Mouse (Mus musculus) left cerebral cortex, postnatal 14 days (tissue): ENCODE measurements at regions not wholly inside any gene's neighbourhood (a gene's known extent, or its start where the extent isn't known, plus 50 kb on each side); places are given as distances from the start of the nearest gene placed in this dataset.
A peak's percentile ranks its signal among the peaks of the same experiment; 100 is the strongest.

Experiments used
- DNase-seq, 2 experiments: peaks; one replicate each; pipeline ENCODE4 v3.0.0; 2021 to 2022; ENCODE audit warnings: low spot score in 2 of 2, mixed read lengths in 1 of 2
- intact Hi-C: fragments of 180-260 bp; cut with DNase I; formaldehyde crosslinking; loops from one replicate; pipeline ENCODE4 v1.15.1; 2025

DNA sequence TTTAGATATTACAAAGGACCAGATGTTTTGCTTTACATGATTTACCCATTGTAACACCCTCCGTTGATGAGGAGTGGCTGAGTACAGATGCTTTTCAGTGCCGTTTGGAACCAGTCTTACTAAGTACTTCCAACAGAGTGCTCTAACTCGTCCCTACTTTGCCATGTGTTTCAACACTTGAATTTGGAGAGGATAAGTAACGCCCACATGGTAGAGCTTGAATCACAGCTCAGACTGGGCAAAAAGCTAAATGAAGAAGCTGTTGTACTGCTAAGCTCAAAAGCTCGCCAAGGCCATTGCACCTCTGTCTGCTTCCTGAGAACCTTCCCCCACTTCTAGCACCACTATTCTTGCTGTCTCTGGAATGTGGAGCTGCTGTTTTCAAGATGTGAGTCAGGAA is 471.1 kb downstream of the Nfib start:
- intact Hi-C loops = no loop called here
- DNase-seq = peak; percentile 19 to 34

DNA sequence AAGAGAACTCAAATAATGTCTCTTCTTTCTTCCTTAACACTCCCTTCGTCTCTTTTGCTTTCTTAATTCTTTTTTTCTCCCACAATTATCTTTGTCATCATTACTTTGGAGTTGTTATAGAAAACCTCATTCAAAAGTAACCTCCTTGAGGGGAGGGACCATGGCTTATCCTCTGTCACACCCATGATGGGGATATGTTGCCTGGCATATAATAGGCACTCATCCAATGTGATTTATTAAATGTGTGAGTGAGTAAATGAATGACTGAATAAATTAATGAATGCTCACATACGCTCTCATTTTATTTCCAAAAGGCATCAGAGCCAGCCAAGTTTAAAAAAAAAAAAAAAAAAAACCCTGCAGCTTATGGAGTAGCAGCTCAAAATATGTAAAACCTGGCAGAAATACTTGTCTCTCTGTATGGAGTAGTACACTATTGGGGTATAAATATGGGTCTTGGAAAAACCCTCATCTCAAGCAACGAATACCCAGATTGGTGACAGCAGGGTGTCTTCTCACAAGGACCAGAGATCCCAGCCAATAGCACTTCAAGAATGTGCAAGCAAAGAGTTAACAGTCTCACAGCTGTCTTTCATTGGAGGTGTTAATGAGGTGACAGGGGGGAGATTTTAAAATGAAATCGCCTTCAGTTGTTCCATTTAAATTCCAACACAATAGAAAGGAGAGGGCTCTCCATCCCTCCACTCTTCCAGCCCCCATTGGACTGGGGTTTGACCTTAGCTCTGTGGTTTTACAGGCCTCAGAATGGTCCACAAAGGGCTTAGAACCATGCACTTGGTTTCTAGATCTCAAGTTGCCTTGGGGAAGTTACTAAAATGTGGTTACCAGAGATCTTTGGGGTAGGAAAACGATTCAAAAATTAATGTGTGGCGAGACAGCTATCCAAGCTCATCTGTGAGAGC is 479.1 kb downstream of the Nfib start:
- DNase-seq = no peak
- intact Hi-C loops = no loop called here

- intact Hi-C loops = no loop called here
These were observed 484.8 kb downstream of the Nfib start for GRCm38 (mm10) chr4:82220724-82221123.

DNA sequence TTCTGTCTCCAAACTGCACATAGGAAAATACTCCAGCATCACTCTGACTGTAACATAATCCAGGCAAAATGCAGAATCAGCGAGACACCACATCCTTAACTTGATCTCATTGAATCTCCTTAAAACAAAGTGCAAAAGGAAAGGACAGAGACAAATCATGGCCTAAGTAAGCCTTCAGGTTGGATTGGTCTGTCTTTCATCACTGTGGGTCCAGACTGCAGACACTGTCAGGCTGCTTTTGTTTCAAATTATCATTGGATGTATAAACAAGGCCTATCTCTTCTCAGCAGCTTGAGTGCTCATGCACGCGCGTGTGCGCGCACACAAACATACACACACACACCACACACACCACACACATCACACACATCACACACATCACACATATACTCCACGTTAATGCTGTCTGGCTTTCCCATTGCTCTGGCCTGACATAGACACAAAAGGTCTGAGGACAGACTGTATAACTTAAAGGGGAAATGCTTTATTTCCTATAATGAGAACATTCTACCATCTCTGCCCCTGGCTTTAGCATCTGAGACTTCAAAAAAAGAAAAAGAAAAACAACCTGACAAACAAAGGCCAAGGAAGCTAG is 485.3 kb downstream of the Nfib start:
- no peak for DNase-seq
- intact Hi-C loops = no loop called here

More at GRCm38 (mm10) chr4:82220724-82221123, 484.8 kb downstream of the Nfib start:
- no peak for DNase-seq

DNA sequence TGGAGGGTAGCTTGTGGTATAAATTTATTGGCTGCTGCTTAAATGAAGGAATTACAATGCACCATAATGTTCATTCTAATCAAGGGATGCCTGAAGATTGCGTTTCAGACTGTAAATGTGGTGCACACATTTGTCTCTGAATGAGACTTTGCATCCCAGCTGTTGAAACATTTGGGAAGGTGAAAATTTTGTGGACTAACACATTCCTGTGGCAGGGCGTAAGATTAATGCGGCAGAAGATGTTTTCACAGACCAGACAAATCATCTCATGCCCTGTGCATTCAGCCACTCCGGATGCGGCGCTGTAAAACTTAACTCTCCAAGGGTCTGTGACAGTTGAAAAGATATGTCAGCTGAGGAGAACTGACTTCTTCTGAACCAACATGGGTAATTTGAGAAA is 486.9 kb downstream of the Nfib start:
- intact Hi-C loops = no loop called here
- DNase-seq = no peak

- DNase-seq = no peak
- intact Hi-C loops = no loop called here
These were observed 498.5 kb downstream of the Nfib start for GRCm38 (mm10) chr4:82207031-82207430.

DNA sequence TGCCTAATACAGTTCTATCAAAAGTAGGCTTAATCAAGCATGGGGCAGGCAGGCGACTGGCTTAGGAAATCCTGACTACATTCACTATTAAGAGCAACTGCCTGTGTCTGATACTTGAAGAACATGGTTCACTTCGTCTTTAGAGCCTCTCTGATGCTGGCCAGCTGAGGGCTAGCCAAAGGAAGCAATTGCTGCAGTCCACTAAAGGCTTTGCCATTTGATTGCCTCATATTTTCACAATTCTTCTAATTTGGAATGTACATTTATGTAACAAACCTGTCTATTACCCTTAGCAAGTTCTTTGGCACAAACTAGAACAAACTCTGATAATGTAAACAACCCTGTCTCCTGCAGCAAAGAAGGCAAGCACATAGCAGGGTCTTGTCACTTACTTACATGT is 505.2 kb downstream of the Nfib start:
- intact Hi-C loops = no loop called here
- DNase-seq = no peak

DNA sequence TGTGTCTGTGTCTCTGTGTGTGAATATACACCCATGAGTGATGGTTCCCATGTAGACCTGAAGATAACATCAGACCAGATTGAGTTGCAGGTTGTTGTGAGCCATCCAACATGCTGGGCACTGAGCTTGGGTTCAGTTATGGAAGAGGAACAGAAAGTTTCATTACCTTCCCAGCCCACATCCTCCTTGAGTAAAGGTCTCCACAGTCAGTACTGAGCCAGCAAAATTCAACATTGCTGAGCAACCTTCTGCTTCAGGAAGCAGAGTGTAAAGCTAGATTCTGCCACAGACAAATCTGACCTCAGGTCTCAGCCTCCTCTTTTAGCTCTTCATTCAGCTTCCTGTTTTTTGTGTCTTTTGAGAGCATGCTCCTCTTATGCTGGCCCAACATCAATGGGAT is 506.4 kb downstream of the Nfib start:
- no peak for DNase-seq
- intact Hi-C loops = no loop called here

DNA sequence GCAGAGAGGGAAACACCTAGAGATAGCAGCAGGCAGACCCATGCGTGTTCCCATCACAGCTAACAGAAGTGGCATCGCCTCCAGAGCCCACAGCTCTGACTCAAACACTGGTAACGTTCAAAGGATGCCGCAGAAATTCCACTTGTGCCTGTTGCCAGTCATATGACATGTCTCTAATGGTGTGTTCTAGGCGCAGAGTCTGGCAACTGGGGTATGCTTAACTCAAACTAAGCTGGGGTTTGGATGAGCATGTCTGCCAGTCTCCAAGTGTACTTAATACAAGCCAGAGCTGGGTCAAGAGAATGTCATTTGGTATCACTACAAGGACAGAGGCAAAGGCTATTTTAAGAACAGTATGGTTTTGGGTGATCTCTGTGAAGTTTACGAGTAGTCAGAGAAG is 507.9 kb downstream of the Nfib start:
- DNase-seq = peak in 1 of 2 experiments; percentile 6
- intact Hi-C loops = no loop called here

DNA sequence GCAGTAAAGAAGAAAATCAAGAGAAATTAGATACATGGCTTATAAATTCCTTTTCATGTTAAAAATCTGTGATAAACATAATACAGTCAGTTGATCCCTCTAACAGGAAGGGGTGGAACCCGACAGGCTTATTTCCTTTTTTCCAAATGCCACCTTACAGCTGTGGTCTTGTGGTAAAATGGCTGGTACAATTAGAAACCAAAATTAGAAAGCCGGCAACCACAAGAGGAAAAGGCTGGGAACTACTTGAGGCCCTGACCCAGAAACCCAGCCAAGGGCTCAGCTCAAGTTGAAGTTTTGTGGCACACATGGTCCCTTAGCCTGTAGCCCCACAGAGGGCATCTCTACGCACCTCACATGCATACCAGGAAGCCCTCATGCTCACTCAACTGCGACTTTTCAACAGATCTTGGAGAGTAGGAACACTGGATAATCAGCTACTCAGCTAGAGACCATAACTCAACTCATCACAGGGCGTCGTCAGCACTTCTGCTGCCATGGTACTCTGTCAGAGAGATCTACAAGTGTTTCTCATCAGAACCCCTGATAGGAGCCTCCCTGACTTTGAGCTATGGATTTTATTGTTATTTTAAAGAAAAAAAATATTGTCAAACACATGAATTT is 509.4 kb downstream of the Nfib start:
- intact Hi-C loops = no loop called here
- no peak for DNase-seq

DNA sequence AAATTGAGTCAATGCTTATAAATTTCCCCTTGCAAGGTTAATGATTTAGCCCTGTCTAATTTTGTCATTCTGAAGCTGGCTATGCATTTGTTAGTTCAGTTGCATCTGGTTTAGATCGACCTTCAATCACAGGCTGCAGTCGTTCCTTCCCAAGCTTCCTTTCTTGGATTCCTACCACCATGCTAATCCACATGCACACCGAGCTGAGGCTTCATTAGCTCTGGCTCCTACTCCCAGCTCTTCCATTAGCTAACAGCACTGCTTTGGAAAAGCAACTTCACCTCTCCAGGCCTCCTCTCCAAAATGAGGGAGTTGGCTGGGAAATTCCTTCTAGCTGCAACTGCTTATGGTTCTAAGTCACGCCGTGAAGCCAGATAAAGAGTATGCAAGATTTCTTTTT is 511.6 kb downstream of the Nfib start:
- intact Hi-C loops = no loop called here
- DNase-seq = no peak

DNA sequence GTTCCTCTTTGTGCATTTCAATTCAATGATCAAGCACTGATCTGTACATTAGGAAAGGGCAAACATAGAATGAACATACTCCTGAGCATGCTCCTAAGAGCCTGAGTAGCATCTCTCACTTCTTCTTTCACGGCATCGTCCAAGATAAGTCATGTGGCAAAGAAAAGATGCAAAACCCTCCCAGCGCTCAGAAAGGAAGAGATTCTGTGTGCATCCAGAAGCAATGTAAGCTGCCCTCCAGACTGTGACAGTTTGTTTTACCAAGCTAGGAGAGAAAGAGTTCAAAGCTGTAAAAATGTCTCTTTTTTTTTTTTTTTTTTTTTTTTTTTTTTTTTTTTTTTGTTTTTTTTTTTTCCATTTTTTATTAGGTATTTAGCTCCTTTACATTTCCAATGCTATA is 518.7 kb downstream of the Nfib start:
- no peak for DNase-seq
- intact Hi-C loops = no loop called here

GRCm38 (mm10) chr4:82183974-82184373 is 521.6 kb downstream of the Nfib start:
- DNase-seq = no peak
- intact Hi-C loops = no loop called here

- no peak for DNase-seq
- intact Hi-C loops = no loop called here
These were observed 527.4 kb downstream of the Nfib start for GRCm38 (mm10) chr4:82178112-82178511.

GRCm38 (mm10) chr4:82176723-82177122 is 528.8 kb downstream of the Nfib start:
- intact Hi-C loops = no loop called here
- no peak for DNase-seq

DNA sequence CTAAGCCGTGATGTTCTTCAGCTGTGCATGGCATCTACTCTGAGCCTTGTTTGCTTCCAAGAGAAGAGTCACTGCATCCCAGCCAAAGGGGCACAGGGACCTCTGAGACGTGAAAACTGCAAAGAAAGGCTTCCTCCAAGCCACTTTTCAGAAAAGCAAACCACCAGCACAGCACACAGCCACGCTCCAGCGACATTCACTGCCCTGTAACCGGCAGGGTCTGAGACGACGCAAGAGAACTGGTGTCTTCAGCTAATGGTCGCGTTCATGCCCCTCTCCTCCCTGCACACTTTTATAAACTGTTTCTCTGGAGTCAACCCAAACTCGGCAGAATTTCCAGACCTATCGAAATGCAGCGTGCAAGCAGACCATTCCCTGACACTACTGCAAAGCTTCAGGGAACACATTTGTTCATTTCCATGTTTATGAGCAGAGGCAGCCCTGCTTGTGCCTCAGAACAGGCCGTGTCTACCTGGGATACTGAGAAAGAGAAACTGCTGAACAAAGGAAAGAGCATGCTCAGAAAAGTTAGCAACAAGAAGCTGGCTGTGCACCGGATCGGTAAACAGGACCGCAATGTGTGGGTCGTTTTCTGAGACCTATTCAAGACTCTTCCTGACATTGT is 532.0 kb downstream of the Nfib start:
- intact Hi-C loops = no loop called here
- no peak for DNase-seq

DNA sequence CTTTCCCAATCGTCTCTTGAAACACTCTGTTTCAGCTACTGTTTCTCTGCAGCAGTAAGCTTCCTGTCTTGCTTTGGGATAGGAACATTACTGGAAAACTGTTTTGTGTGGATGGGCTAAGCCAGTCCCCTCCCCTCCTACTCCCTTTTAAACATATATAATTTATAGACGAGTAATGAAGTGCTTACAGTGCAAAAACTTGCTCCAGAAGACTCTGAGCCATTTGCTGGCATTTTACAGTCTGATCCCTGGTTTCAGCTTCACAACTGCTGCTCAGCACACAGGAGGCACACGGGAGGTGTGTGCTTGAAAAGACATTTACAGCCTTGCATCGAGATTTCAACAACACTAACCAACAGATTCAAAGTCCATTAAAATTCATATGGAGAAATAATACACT is 534.6 kb downstream of the Nfib start:
- no peak for DNase-seq
- intact Hi-C loops = no loop called here

DNA sequence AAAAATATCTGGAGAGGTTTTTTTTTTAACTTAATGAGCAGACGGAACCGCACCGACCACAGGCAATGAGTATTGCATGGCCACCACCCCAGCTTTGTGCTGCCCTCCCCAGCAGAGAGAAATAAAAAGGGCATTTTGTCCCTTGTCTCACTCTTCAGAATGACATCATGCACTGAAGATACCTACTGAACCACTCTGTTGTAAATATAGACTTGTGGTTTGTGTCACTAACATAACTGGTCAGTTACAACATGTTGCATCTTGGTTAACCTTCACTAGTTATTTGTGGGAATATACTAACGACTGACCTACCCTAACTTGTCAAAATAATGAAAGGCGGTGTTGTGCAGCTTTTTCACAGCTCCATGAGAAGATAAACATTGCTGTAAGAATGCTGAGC is 537.5 kb downstream of the Nfib start:
- DNase-seq = no peak
- intact Hi-C loops = no loop called here

- intact Hi-C loops = no loop called here
These were observed 538.2 kb downstream of the Nfib start for GRCm38 (mm10) chr4:82167396-82167795.

DNA sequence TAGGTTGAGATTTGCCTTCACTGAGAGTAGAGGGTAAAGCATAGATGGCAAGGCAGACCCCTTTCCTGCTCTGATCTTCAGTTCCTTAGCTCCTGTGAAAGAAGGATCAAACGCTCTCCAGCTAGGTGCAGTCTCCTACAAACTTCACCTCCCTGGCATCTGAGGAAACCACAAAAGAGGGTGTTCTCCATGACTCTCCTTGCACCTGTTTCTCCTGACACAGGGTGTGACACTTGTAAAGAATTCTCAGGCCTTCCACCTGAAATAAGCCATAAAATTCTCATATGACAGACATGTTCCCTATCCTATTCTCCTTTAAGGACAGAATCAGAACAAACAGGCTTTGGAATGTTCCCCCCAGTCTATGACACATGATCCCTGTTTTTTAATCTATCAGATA is 538.7 kb downstream of the Nfib start:
- DNase-seq = no peak
- intact Hi-C loops = no loop called here

More at GRCm38 (mm10) chr4:82167396-82167795, 538.2 kb downstream of the Nfib start:
- no peak for DNase-seq
